In genomic region chr3:95228894-95229780, GRCm38 (mm10) we compare ENCODE assay signal across 8 mouse cellular contexts. TPM values are rescaled to one million over a fixed set of nuclear protein-coding genes. Genes with fewer than 3 reads are reported as not detected.
A peak's percentile ranks its signal among the peaks of the same experiment; 100 is the strongest.
DNase-seq lines count a peak whose midpoint lies in the region; ATAC-seq and TF ChIP-seq lines count a peak whose summit lies in the region.

No protein-coding gene starts in this region.

- peaks cover 50% of the 10 kb centered on the region for H3K36me3 ChIP-seq in E14TG2a.4 (ENCODE audit: insufficient read depth, low read length)
- peaks cover 44% of the 10 kb centered on the region for H3K36me3 ChIP-seq in erythroblast, embryonic 14.5 days (ENCODE audit: control insufficient read depth)
- peaks cover 42% of the 10 kb centered on the region for H3K36me3 ChIP-seq in hindbrain, embryonic 13.5 days
- peaks cover 29% of the 10 kb centered on the region for H3K36me3 ChIP-seq in small intestine, adult 2 months (ENCODE audit: control insufficient read depth, insufficient read depth, low read length)

- peak; percentile 18; the same call in 1 of the 2 replicates for ATAC-seq in hindbrain, embryonic 13.5 days (ENCODE audit: low FRiP score)
- ATAC-seq in granulocyte monocyte progenitor cell, adult 5-6 weeks (replicated peaks; ENCODE audit: poor library complexity, severe bottlenecking) = no peak

- peaks cover 81% of the 10 kb centered on the region for H3K4me1 ChIP-seq in E14TG2a.4 (replicated peaks; ENCODE audit: low read depth, low read length)
- peaks cover 65% of the 10 kb centered on the region for H3K4me1 ChIP-seq in erythroblast, embryonic 14.5 days (ENCODE audit: control insufficient read depth)
- peaks cover 62% of the 10 kb centered on the region for H3K4me1 ChIP-seq in hindbrain, embryonic 13.5 days (replicated peaks)
- H3K4me1 ChIP-seq in small intestine, adult 2 months (ENCODE audit: control insufficient read depth, insufficient read depth, insufficient read length, low read length) = peaks cover 26% of the 10 kb centered on the region

- no peaks in the 10 kb centered on the region for H3K27me3 ChIP-seq in E14TG2a.4 (ENCODE audit: insufficient read depth, low read length)
- no peaks in the 10 kb centered on the region for H3K27me3 ChIP-seq in erythroblast, embryonic 14.5 days (ENCODE audit: control insufficient read depth)
- no peaks in the 10 kb centered on the region for H3K27me3 ChIP-seq in hindbrain, embryonic 13.5 days
- H3K27me3 ChIP-seq in small intestine, adult 2 months (ENCODE audit: control insufficient read depth, insufficient read depth, low read length) = no peaks in the 10 kb centered on the region

- H3K4me2 ChIP-seq in hindbrain, embryonic 13.5 days = peak overlapping the region; percentile 88

- peak; percentile 1 for TF ChIP-seq POLR2A in small intestine, adult 2 months (IDR thresholded peaks at IDR 0.05; ENCODE audit: low read depth, low read length)

- no peaks in the 10 kb centered on the region for H3K9me3 ChIP-seq in E14TG2a.4 (ENCODE audit: low read length)
- H3K9me3 ChIP-seq in erythroblast, embryonic 14.5 days (ENCODE audit: control insufficient read depth, low read length) = no peaks in the 10 kb centered on the region
- H3K9me3 ChIP-seq in hindbrain, embryonic 13.5 days = no peaks in the 10 kb centered on the region

- peak overlapping the region; percentile 99 for H3K27ac ChIP-seq in hindbrain, embryonic 13.5 days
- peak overlapping the region; percentile 100 for H3K27ac ChIP-seq in small intestine, adult 2 months (ENCODE audit: insufficient read depth, low read depth, low read length)

- under 1% methylated on average over 43 of the region's 43 CpGs for WGBS in hindbrain, embryonic 13.5 days
- WGBS in small intestine, adult 2 months = 1% methylated on average over 43 of the region's 43 CpGs

- DNase-seq in adrenal gland, postnatal 10 days = peak; percentile 49
- DNase-seq in layer of hippocampus, postnatal 36 days = peak; percentile 65 to 67
- peak; percentile 70 for DNase-seq in lung, postnatal 25 days (ENCODE audit: low spot score)

- peak overlapping the region; percentile 92 for H3K4me3 ChIP-seq in E14TG2a.4 (replicated peaks; ENCODE audit: low read length)
- peak overlapping the region; percentile 82 for H3K4me3 ChIP-seq in erythroblast, embryonic 14.5 days (replicated peaks)
- peak overlapping the region; percentile 88 for H3K4me3 ChIP-seq in hindbrain, embryonic 13.5 days
- peak overlapping the region; percentile 84 for H3K4me3 ChIP-seq in small intestine, adult 2 months (ENCODE audit: low read depth, low read length)

- H3K9ac ChIP-seq in hindbrain, embryonic 13.5 days = peak overlapping the region; percentile 95

- TF ChIP-seq CTCF in E14TG2a.4 (conservative IDR thresholded peaks at IDR 0.05; ENCODE audit: low read length) = no peak
- no peak for TF ChIP-seq CTCF in small intestine, adult 2 months (IDR thresholded peaks at IDR 0.05; ENCODE audit: extremely low read depth, insufficient read length, insufficient replicate concordance, low read depth, low read length)

RNA-seq across cellular contexts. Expression of gene Cdc42se1, which starts 0.6 kb away (rescaled TPM):
- 10 to 100 TPM; 62.4 to 69.7 TPM for total RNA-seq in adrenal gland, postnatal 10 days (2021)
- polyA plus RNA-seq in erythroblast, embryonic 14.5 days (2012) = 6.8 and 8.0 TPM in 2 replicates
- 65.5 and 68.9 TPM in 2 replicates for polyA plus RNA-seq in hindbrain, embryonic 13.5 days (2015; fragmentation: Nextera tagmentation; extraction: Ambion mirVana)
- 10 to 100 TPM; 72.0 to 73.0 TPM for total RNA-seq in layer of hippocampus, postnatal 36 days (2021)
- polyA plus RNA-seq in small intestine, adult 2 months (2012; rRNA removed) = 26.1 and 41.6 TPM in 2 replicates
- total RNA-seq in granulocyte monocyte progenitor cell, adult 5-6 weeks (2014; fragmentation: Nextera tagmentation) = 93.6 and 99.1 TPM in 2 replicates
- total RNA-seq in granulocyte monocyte progenitor cell, adult 5-6 weeks (2017) = 43.0 and 61.6 TPM in 2 replicates

RNA-seq across cellular contexts. Expression of gene Mllt11, which starts 2.8 kb away (rescaled TPM):
- 10 to 100 TPM; 13.8 to 23.7 TPM for total RNA-seq in adrenal gland, postnatal 10 days (2021)
- 0.09 TPM in 2 replicates for polyA plus RNA-seq in erythroblast, embryonic 14.5 days (2012)
- 307 and 311 TPM in 2 replicates for polyA plus RNA-seq in hindbrain, embryonic 13.5 days (2015; fragmentation: Nextera tagmentation; extraction: Ambion mirVana)
- total RNA-seq in layer of hippocampus, postnatal 36 days (2021) = 100 to 1,000 TPM; 285 to 326 TPM
- 13.1 and 14.0 TPM in 2 replicates for polyA plus RNA-seq in small intestine, adult 2 months (2012; rRNA removed)
- 3.2 and 6.9 TPM in 2 replicates for total RNA-seq in granulocyte monocyte progenitor cell, adult 5-6 weeks (2014; fragmentation: Nextera tagmentation)
- total RNA-seq in granulocyte monocyte progenitor cell, adult 5-6 weeks (2017) = 1.7 and 1.9 TPM in 2 replicates

RNA-seq across cellular contexts. Expression of gene Gabpb2, which starts 11.4 kb away (rescaled TPM):
- 10 to 100 TPM; 20.6 to 25.2 TPM for total RNA-seq in adrenal gland, postnatal 10 days (2021)
- 0.29 and 0.30 TPM in 2 replicates for polyA plus RNA-seq in erythroblast, embryonic 14.5 days (2012)
- 4.5 and 4.6 TPM in 2 replicates for polyA plus RNA-seq in hindbrain, embryonic 13.5 days (2015; fragmentation: Nextera tagmentation; extraction: Ambion mirVana)
- 10 to 100 TPM; 13.9 to 18.1 TPM for total RNA-seq in layer of hippocampus, postnatal 36 days (2021)
- polyA plus RNA-seq in small intestine, adult 2 months (2012; rRNA removed) = 2.9 and 7.4 TPM in 2 replicates
- 36.0 and 54.3 TPM in 2 replicates for total RNA-seq in granulocyte monocyte progenitor cell, adult 5-6 weeks (2014; fragmentation: Nextera tagmentation)
- 39.8 and 43.6 TPM in 2 replicates for total RNA-seq in granulocyte monocyte progenitor cell, adult 5-6 weeks (2017)

RNA-seq across cellular contexts. Expression of gene Gm128, which starts 12.3 kb away (rescaled TPM):
- total RNA-seq in adrenal gland, postnatal 10 days (2021) = under 1 TPM in 1 of 2 experiments, not detected in 1; 0.18 TPM
- polyA plus RNA-seq in erythroblast, embryonic 14.5 days (2012) = not detected in 2 replicates
- 0.19 and 0.26 TPM in 2 replicates for polyA plus RNA-seq in hindbrain, embryonic 13.5 days (2015; fragmentation: Nextera tagmentation; extraction: Ambion mirVana)
- under 1 TPM in 1 of 2 experiments, not detected in 1; 0.32 TPM for total RNA-seq in layer of hippocampus, postnatal 36 days (2021)
- polyA plus RNA-seq in small intestine, adult 2 months (2012; rRNA removed) = 0.13 and 0.18 TPM in 2 replicates
- total RNA-seq in granulocyte monocyte progenitor cell, adult 5-6 weeks (2014; fragmentation: Nextera tagmentation) = 1.0 TPM in 1 of 2 replicates, not detected in the other
- total RNA-seq in granulocyte monocyte progenitor cell, adult 5-6 weeks (2017) = 0.22 and 1.8 TPM in 2 replicates

RNA-seq across cellular contexts. Expression of gene Bnipl, which starts 21.9 kb away (rescaled TPM):
- under 1 TPM in 1 of 2 experiments, not detected in 1; 0.42 TPM for total RNA-seq in adrenal gland, postnatal 10 days (2021)
- not detected in 2 replicates for polyA plus RNA-seq in erythroblast, embryonic 14.5 days (2012)
- 0.13 and 0.25 TPM in 2 replicates for polyA plus RNA-seq in hindbrain, embryonic 13.5 days (2015; fragmentation: Nextera tagmentation; extraction: Ambion mirVana)
- total RNA-seq in layer of hippocampus, postnatal 36 days (2021) = under 1 TPM; 0.56 to 0.65 TPM
- 0.16 and 0.58 TPM in 2 replicates for polyA plus RNA-seq in small intestine, adult 2 months (2012; rRNA removed)
- total RNA-seq in granulocyte monocyte progenitor cell, adult 5-6 weeks (2014; fragmentation: Nextera tagmentation) = 0.88 TPM in 1 of 2 replicates, not detected in the other
- total RNA-seq in granulocyte monocyte progenitor cell, adult 5-6 weeks (2017) = not detected in 2 replicates

Comparison
In these comparisons a context has a peak if more than half of its experiments do, and no peak if none do; other contexts are left out.
1. RNA of gene Mllt11, which starts 2.8 kb away (total RNA-seq): 285 to 326 TPM in layer of hippocampus, postnatal 36 days; 13.8 to 23.7 TPM in adrenal gland, postnatal 10 days and 1.7 to 6.9 TPM in granulocyte monocyte progenitor cell, adult 5-6 weeks; every median in the first group is over 10 times any median in the second.
2. Peak in every context shown above with its lines, with median percentiles within 50 percentile points of each other: H3K4me3 ChIP-seq and DNase-seq.